Mouse (Mus musculus) T-helper 2 cell (primary cell): ENCODE measurements around the gene Cadm4.

Source experiments
- in situ Hi-C: fragments of 300-600 bp; cut with MboI, MseI; formaldehyde crosslinking; loops from one replicate; pipeline ENCODE4 v1.15.1; 2025; ENCODE audit warnings: high pct_unique_total_duplicates

The Cadm4 gene

DNA sequence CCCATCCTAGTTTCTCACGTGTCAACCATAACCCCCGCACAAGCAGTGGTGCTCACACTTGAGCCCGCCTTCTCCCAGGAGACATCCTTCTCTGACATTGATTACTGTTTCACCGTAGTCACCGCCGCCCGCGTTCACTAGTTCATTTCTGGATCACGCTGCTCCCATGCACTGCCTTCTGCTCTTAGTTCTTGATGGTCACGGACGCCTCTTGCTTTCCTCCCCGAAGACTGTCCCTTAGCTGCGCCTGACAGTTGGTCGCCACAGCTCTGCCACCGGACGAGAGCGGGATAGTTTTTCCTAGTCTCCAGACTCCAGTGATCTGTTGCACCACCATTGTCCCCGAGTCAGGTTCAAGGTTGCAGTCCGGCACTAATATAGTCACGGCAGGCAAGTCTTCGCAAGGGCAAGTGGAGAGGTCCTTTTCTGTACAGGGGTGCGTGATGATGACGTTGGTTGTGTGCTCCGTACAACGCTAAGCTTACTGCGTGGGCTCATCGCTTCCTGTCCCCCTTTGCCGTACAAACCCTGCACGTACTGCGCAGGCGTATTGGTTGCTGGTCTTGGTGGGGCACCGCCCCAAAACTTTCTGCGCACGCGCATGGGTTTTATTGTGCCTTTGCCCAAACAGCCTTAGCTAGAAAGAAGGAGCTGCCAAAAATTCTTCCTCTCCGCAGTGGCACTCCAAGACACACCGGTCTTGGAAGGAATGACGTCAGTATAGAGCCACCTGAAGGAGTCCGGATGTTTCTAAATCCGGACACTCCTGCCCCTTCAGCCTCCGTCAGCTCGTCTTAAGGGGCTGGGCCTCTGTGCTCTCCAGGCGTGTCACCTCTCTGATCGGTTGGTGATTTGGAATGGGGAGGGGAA, 48.5 kb downstream of the Cadm4 start, which contains the start of gene Irgq:
Gene Irgq (plus strand): TSS at position 628 of the 870 bp plus-strand sequence.
- in situ Hi-C loops: loop anchor here (5.0 kb wide), 1 partner anchor 82 kb away; the partner anchor contains the start of gene Phldb3

DNA sequence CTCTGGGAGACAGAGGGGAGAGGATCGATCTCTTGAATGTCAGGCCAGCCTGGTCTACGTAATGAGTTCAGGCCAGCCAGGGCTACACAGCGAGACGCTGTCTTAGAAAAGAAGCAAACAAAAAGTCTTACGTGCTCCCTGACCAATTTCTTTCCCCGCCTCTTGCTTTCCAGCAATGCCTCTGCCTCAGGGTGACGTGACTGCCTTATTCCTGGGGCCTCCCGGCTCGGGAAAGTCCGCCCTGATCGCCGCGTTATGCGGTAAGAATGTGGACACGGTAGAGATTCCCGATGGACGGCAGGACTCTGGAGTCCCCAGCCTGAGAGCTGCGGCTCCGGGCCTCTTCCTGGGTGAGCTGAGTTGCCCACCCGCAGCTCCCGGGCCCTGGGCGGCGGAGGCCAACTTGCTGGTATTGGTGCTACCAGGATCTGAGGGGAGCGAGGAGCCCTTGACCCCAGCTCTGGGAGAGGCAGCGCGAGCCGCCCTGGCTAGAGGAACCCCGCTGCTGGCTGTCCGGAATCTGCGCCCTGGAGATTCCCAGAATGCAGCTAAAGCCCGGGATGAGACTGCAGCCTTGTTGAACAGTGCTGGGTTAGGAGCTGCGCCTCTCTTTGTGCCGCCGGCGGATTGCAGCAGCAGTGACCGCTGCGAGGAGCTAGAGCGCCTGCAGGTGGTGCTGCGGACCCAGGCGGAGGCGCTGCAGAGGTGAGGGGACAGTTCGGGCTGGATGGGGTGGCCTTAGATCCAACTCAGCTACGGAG, 49.6 kb downstream of the Cadm4 start:
- in situ Hi-C loops: loop anchor here (5.0 kb wide), 1 partner anchor 81 kb away; the partner anchor contains the start of gene Phldb3

DNA sequence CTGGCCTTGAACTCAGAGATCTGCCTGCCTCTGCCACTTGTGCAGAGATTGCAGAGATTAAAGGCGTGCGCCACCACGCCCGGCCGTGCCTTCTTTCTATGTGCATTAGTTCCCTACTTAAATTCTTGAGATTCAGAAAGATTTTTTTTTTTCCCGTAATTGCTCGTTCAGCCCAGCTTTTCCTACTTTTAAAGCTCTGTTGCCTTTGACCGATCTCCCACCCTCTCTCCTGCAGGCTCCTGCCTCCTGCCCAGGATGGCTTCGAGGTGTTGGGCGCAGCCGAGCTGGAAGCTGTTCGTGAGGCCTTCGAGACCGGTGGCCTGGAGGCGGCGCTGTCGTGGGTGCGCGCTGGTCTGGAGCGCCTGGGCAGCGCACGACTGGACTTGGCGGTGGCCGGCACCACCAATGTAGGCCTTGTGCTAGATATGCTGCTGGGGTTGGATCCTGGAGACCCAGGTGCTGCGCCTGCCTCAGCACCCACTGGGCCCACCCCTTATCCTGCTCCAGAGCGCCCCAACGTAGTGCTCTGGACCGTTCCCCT, 51.3 kb downstream of the Cadm4 start:
- in situ Hi-C loops: loop anchor here (5.0 kb wide), 1 partner anchor 79 kb away; the partner anchor contains the start of gene Phldb3

DNA sequence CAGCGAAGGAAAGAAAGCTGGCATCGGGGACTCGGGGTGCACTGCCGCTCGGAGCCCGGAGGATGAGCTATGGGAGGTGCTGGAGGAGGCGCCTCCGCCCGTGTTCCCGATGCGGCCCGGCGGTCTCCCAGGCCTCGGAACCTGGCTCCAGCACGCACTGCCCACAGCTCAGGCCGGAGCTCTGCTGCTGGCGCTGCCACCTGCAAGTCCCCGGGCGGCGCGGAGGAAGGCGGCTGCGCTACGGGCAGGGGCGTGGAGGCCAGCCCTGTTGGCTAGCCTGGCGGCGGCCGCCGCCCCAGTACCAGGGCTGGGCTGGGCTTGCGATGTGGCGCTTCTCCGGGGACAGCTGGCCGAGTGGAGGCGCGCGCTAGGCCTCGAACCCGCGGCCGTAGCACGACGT, 52.0 kb downstream of the Cadm4 start:
- in situ Hi-C loops: loop anchor here (5.0 kb wide), 1 partner anchor 78 kb away; the partner anchor contains the start of gene Phldb3

DNA sequence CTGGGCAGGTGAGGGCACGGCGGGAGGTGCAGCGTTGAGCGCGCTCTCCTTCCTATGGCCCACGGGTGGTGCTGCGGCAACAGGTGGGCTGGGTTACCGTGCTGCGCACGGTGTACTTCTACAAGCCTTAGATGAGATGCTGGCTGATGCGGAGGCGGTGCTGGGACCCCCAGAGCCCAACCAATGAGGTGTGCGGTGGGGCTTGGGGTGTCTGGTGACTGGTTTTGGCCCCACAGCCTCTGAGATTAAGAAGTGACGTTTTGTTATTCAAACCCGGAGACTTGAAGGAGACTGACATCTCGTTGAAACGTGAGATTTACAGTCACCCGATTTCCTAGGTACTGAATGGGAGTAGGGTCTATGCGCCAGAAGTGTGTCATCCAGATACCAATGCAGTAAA, 52.5 kb downstream of the Cadm4 start:
- in situ Hi-C loops: loop anchor here (5.0 kb wide), 1 partner anchor 78 kb away; the partner anchor contains the start of gene Phldb3

DNA sequence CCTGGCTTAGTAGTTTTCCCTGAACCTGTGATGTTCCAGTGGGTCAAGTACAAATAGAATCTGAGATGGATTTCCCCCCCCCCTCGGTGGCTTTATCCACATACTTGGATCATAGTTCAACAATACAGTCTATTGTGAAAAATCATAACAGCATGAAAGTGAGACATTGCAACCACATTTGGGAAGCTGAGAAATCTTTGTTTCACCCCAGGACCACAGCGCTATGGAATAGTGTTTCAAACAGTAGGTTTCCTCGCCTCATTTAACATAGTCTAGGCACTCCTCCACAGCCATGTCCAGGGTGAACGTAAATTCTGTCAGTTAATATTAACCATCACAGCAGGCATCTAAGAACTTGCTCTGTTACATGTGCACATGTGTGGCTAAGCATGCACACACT, 55.3 kb downstream of the Cadm4 start:
- in situ Hi-C loops: loop anchor here (5.0 kb wide), 1 partner anchor 35 kb away; no protein-coding TSS in a partner anchor

DNA sequence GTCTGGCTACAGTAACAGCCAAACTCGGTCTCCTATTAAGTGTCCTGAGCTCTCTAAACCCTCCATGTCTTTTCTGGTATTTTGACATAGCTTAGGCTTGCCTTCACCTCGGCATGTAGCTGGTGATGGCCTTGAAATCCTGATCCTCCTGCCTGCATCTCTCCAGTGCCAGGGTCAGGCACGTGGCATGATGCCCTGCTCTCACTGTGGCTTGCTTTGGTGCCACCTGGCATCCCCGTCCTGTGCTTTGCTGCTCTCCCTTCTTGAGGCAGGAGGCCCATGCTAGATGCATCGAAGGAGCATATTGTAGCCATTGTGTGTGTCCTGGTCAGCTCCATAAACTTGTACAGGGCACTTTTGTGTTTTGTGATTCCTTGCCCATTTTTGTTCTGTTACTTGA, 55.8 kb downstream of the Cadm4 start:
- in situ Hi-C loops: loop anchor here (5.0 kb wide), 1 partner anchor 35 kb away; no protein-coding TSS in a partner anchor

DNA sequence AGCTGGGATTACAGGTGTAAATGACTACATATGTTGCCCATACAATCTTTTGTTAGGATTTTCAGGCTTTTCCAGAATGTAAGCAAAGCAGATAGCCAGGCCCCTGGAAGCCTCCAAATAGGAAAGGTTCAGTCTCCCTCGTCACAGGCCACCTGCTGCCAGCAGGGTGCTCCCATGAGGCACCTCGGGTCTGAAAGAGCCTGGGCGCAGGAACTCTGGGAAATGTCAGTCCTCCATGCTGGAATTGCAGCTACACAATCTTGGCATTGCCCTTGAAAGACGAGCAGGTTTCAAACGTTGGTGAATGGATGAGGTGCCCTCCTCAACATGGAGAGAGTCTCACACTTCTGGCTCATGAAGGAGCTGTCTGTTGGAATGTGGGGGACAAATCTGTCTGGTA, 56.3 kb downstream of the Cadm4 start:
- in situ Hi-C loops: loop anchor here (5.0 kb wide), 1 partner anchor 34 kb away; no protein-coding TSS in a partner anchor

DNA sequence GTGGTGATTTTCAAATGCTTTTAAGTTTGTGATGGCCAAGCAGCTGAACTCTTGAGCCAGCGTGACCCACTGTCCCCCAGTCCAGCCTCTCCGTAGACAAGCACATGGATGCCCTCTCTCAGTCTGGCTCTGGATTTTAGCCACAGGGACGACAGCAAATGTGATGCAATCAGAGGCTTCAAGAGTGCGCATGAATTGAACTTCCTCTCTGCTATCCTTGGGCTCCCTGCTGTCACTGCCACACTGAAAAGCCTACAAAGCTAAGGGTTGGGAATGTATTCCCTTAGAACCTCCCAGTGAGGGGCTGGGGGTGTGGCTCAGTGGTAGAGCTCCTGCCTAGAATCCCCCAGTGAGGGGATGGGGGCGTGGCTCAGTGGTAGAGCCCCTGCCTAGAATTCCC, 56.9 kb downstream of the Cadm4 start:
- in situ Hi-C loops: loop anchor here (5.0 kb wide), 1 partner anchor 34 kb away; no protein-coding TSS in a partner anchor

DNA sequence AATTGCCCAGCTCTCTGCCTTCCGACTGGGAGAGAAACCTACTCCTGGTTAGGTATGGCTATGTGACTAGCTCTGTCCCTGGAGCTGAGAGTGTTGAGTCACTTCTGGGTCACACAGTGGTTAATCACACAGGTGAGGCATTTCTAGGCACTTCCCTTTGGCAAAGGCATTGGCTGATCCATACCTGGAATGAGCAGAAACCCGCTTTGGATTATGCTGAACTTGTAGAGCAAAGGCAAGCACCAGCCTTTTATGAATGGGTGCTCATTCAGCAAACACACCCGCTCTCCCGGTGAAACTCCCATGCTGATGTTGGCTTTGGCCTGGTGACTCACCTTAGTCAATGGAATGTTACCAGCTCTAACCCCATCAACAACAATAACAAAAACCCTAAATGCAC, 57.9 kb downstream of the Cadm4 start:
- in situ Hi-C loops: loop anchor here (5.0 kb wide), 1 partner anchor 33 kb away; no protein-coding TSS in a partner anchor

DNA sequence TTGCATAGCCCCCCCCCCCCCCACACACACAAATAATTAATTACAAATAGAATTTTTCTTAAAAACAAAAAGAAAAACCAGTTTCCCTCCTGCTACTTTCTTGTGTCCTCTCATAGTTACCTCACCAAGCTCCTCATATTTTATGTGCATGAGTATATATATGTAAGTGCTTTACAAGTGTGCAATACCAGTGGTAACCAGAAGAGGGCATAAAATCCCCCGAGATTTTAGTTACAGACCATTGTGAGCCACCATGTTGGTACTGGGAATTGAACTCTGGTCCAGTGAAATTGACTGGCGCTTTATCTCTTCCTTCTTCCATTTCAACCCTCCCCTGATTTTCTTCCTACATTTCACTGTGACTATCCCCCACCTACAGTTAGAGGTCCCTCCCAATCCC, 62.7 kb downstream of the Cadm4 start:
- in situ Hi-C loops: no loop called here

DNA sequence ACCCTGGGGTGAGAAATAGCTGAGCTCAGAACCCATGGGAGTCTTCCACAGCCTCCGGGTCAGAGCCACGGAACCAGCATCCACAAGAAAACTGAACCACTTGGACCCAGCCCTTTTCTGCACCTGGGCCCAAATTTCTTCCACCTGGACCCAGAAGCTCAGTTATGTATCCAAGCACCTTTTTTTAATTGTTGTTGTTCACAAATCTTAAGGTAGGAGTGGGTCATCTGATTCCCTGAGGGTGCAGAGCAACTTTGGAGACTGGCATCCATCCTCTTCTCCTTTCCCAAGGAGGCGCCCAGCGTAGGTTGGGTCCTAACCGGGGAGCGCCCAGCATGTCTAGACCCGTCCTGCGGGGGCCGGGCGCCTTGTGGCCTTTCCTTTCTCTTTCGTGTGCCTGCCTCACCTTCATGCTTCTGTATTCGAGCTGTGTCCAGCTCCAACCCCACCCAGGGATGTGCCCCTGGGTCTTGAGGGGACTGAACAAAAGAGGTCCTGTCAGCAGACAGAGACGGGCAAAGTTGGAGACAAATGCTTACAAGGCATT, 64.3 kb downstream of the Cadm4 start, which contains the start of the genes Pinlyp and Xrcc1:
Gene Pinlyp (minus strand): TSS at position 51 of the 547 bp plus-strand sequence.
Gene Xrcc1 (plus strand): TSS at position 222 of the 547 bp plus-strand sequence.
- in situ Hi-C loops: no loop called here

DNA sequence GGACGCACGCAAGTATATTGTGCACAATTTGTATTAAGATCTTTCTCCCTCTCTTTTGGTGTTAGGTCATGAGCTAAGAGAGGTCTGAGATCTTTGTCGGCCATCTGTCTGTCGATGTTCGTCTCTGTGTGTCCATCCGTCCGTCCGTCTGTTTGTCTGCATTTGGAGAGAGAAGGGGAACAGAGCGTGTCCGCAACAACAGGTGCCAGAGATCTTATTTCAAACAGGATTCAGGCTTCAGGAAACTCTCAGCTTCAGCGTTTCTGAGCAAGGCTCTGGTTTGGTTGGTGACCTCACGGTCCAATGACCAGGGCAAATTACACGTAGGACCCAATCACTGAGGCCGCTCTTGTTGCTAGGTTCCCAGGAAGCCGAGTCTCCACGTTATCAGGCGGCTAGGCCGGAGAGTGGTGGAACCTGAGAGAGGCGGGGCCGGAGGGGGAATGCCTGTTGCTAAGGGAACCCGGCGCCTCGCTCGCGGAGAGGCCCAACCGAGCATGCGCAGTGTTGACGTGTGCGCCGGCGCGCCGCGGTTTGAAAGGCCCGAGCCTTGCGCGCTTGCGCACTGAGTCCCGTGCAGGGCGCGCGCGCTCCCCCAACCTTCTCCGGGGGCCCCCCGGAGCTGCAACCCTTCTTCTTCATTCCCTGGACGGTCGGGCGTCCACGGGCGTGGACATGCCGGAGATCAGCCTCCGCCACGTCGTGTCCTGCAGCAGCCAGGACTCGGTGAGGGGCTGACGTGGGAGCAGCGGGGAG, 65.0 kb downstream of the Cadm4 start:
- in situ Hi-C loops: no loop called here

DNA sequence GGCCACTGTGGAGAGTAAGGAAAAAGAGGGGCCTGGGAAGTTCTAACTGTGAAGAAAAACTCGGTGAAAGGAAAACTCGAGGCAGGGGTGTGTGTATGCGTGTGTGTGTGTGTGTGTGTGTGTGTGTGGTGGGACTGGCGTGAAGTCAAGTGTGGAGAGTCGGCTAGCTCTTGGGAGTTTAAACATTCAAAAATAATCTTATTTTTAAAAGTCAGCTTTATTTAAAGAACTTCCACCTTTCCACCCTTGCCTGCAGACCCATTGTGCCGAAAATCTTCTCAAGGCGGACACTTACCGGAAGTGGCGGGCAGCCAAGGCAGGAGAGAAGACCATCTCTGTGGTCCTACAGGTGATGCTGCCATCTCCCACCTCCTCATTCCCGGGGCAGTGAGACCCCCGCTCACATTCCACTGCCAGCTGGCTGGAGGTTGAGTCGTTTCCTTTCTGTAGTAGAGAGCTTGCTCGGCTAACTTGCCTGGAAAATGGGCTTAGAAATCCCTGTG, 65.8 kb downstream of the Cadm4 start:
- in situ Hi-C loops: no loop called here

DNA sequence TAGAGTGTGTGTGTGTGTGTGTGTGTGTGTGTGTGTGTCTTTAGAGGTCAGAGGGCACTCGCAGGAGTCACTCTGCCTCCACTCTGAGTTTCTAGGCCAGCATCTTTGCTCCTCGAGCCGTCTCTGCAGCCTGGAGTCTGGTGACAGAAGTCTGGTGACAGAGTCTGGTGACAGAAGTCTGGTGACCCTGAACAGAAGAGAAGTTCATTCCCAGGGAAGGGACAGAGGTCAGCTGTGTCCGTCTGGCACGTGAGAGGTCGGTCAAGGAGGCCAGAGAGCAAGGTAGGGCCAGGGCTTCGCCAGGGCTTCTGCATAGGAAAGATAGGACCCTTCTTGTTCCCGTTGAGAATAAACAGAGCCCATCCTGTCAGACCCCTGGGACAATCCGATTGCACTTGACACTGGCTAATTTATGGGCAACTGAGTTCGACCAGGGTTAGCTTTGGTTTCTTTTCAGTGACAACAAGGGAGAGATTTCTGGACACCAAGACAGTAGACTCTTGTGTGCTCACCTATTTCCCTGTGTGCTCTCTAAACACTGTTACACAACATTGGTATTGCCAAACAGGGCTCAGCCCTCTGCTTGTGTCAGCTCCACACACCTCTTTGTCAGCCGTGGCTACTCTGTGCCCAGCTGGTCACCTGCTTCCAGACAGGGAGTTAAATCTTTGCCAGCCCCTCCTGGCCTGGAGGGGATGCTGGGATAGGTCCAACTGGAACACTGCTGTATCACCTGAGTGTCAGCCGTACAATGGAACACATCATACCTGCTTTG, 70.3 kb downstream of the Cadm4 start:
- in situ Hi-C loops: no loop called here
